Mouse (Mus musculus) E14TG2a.4 (cell line): Measurements from ENCODE around the gene Phldb1.

Source experiments
- CTCF ChIP-seq: conservative IDR thresholded peaks from 2 replicates; pipeline ENCODE4 v1.5.1; 2014; ENCODE audit warnings: low read length
- POU5F1 ChIP-seq: IDR thresholded peaks from 2 replicates; pipeline ENCODE4 v1.6.1; 2014; ENCODE audit warnings: low read length, borderline replicate concordance

DNA sequence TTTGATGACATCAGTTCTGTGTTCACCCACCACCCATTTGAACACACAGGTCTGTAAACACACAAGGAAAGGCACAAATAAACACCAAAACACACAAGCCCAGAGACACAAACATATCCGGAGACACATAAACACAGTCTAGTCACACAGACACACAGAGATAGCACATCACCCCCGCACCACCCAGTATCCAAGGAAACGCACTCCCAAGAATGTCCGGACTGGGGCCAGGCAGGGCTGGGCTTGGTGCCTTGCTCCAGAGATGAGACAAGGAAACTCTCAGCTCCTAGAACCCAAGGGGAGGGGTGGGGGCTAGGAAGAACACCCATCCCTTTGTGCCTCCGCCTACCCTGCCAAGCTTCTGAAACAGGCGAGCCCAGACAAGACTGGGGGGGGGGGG, 10.8 kb downstream of the Phldb1 start:
- TF ChIP-seq CTCF (no peak), POU5F1 (no peak)
